Mouse (Mus musculus): ENCODE measurements at regions not wholly inside any gene's neighbourhood (a gene's known extent, or its start where the extent isn't known, plus 50 kb on each side); places are given as distances from the start of the nearest gene placed in this dataset.

DNA sequence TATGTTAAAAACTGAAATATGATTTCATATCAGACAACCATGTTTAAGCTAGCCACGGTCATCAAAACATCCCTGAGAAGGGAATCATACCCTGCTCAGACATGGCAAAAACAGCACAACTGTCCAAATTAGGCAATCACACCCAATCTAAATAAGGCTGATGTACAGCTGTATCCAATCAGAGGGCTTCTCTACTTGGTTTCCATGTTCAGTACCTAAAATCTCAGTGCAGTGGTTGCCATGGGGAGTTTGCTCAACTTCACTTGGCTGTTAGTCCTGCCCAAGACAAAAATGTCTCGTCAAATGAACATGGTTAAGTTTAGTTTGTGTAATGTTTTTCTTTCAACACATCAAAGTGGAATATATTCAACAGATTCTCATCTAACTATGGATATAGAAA is 987.0 kb downstream of the Cdh9 start:
- DNase-seq: no peak

- no peak for DNase-seq
Measured at GRCm38 (mm10) chr15:17730651-17731050, 1002.1 kb downstream of the Cdh9 start.

- DNase-seq: no peak
Measured at GRCm38 (mm10) chr15:17770225-17770677, 1041.7 kb downstream of the Cdh9 start.

DNA sequence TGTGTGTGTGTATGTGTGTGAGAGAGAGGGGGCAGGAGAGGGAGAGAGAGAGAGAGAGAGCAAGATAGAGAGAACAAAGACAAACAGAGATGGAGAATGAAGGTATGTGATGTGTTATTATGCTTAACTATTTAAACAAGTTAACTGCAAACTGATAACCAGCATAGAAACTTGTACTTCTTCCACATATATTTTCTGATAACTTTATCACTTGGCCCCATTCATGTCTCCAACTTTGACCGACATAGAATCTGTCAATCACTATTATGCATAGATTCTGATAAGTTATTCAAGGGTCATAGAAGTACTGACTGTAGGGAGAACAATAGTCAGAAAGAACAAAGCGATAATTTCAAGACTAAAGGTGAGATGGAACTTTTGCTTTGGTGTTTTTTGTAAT is 1039.0 kb upstream of the Cdh10 start:
- no peak for DNase-seq

DNA sequence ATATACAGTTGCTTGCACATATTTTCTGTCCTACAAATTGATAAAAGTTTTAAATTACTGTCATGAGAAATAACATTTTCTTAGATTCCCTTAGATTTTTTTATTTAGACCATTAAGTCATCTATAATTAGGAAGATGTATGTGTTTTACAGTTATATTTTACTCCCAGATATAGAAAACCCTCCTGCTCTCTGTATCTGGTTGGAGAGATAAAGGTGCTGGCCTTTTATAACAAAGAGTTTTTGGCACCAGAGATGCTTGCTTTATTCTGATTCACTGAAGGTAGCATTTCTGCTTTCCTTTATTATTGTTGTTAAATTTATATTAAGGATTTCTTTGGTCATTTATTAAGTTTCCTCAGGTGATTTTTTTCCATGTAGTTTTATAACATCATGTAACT is 1035.4 kb upstream of the Cdh10 start:
- DNase-seq: no peak

DNA sequence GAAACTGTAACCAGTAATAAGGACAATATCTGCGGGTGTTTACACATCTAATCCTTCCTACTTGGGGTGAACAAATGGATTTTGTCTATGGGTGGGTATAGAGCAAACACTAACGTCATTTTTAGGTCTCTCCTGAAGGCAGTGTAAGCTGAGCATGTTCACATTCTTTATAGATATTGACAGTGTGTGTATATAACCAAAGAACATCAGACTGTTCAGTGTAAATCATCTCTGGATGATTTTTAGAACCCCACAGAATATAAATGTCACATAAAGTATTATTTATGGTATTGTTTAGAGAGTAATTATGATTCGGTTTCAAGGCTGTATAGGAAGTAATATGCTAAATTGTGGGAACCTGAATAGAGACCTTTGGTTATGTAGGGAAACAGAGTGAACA is 1021.2 kb upstream of the Cdh10 start:
- DNase-seq: no peak

GRCm38 (mm10) chr15:17801424-17801823 is 1017.3 kb upstream of the Cdh10 start:
- DNase-seq: peak; percentile 6

- no peak for DNase-seq
Measured at GRCm38 (mm10) chr15:17803107-17803506, 1015.6 kb upstream of the Cdh10 start.

DNA sequence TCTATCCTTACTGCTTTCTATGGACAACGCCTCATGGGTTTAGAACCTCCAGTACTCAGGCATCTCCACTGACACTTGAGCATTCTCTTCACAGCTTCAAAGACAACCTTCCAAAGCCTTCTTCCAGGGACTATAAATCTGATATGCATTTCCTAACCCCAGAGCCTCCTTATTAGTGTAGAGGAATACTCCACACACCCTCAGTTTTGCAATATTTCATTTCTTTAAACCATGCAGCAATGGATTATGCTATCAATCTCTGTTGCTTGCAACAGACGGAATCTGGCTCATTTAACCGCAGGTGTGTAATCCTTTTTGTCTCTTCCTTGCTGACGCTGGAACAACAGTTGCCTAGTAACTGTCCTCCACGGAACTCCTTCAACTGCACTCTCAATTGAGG is 988.4 kb upstream of the Cdh10 start:
- no peak for DNase-seq

DNA sequence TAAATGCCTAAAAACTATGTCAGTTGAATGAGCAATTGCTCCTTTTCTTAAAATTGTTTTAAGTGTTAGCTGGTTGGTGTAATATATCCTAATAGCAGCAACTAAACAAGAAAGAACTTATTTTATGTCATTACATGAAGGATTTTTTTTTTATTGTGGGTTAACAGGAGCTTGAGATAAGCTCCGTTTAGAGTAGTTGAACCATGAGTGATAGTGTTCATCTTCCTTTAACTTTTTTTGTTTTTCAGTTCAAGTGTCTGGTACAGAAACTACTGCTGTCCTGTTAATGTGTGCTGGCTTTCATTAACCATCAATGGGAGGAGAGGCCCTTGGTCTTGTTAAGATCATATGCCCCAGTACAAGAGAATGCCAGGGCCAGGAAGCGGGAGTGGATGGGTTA is 986.8 kb upstream of the Cdh10 start:
- no peak for DNase-seq

GRCm38 (mm10) chr15:17880168-17880567 is 938.6 kb upstream of the Cdh10 start:
- no peak for DNase-seq

- DNase-seq: peak; percentile 45
Measured at GRCm38 (mm10) chr15:17889309-17889708, 929.4 kb upstream of the Cdh10 start.

GRCm38 (mm10) chr15:17900026-17900425 is 918.7 kb upstream of the Cdh10 start:
- no peak for DNase-seq

DNA sequence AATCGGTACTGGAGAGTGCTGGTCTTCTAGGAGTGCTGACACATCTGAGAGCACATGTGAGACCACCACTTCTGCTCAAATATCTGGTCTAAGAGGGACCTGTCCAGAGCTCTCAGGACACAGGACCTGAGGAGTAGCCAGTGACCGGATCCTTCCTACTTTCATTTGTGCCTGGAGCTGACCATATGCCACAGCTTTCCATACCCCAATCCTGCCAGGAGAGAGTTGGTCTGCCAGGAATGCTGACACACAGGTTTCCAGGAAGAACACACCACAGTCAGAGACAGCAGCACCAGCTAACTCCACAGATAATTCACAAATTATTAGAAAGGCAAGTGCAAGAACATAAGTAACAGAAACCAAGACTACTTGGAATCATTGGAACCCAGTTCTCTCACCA is 906.5 kb upstream of the Cdh10 start:
- no peak for DNase-seq

- DNase-seq: no peak
Measured at GRCm38 (mm10) chr15:17932573-17932972, 886.2 kb upstream of the Cdh10 start.

GRCm38 (mm10) chr15:17933875-17934274 is 884.9 kb upstream of the Cdh10 start:
- no peak for DNase-seq

- DNase-seq: no peak
Measured at GRCm38 (mm10) chr15:17935473-17935872, 883.3 kb upstream of the Cdh10 start.

DNA sequence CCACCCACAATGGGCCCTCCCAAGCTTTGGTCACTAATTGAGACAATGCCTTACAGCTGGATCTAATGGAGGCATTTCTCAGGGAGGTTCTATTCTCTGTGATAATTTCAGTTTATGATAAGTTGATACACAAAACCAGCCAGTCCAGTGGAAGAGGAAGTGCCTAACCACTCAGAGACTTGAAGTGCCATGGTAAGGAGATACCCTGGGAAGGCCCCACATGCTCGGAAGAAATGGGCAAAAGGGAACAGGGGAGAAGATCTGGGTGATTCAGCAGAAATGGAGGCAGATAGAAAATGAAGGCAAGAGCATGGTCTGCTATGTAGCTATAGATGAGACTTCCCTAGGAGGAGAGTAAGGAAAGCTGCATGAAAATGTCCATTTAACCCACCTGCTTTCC is 856.0 kb upstream of the Cdh10 start:
- no peak for DNase-seq

- no peak for DNase-seq
Measured at GRCm38 (mm10) chr15:17963240-17964209, 855.2 kb upstream of the Cdh10 start.

DNA sequence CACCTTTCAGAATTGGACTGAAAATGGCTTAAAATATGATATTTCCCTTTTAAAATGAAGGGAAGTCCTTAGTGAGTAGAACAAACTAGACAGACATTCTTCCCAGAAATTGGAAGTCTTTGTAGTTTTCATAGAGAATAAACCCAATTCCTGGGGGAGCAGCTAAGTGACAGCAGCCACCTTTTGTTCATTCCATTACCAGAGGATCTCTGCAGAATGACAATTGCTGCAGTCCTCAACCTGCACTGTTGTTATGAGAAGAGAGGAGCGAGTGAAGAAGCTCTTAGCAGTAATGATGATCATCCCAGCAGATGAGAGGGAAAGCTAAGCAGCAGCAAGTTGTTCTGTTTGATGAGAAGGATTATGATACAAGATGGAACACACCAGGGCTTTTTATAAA is 831.0 kb upstream of the Cdh10 start:
- DNase-seq: no peak

GRCm38 (mm10) chr15:18032626-18033025 is 786.1 kb upstream of the Cdh10 start:
- no peak for DNase-seq

- no peak for DNase-seq
Measured at GRCm38 (mm10) chr15:18052219-18053030, 766.3 kb upstream of the Cdh10 start.

- DNase-seq: no peak
Measured at GRCm38 (mm10) chr15:18065515-18065914, 753.2 kb upstream of the Cdh10 start.

- no peak for DNase-seq
Measured at GRCm38 (mm10) chr15:18079644-18080043, 739.1 kb upstream of the Cdh10 start.

Data from layer of hippocampus, adult 9-11 months (tissue).